Mouse (Mus musculus): ENCODE results near the gene Mapk9. TPM values are rescaled to one million over a fixed set of nuclear protein-coding genes. Genes with fewer than 3 reads are reported as not detected.
"Not testable (repeated sequence)": the region's sequence is repeated elsewhere in the genome, so short reads cannot be mapped to it uniquely, and the experiment has no call there.

Mapk9 gene
- polyA plus RNA-seq (2016; fragmentation: Nextera tagmentation; extraction: Ambion mirVana), result 26.0 and 28.4 TPM in 2 replicates

DNA sequence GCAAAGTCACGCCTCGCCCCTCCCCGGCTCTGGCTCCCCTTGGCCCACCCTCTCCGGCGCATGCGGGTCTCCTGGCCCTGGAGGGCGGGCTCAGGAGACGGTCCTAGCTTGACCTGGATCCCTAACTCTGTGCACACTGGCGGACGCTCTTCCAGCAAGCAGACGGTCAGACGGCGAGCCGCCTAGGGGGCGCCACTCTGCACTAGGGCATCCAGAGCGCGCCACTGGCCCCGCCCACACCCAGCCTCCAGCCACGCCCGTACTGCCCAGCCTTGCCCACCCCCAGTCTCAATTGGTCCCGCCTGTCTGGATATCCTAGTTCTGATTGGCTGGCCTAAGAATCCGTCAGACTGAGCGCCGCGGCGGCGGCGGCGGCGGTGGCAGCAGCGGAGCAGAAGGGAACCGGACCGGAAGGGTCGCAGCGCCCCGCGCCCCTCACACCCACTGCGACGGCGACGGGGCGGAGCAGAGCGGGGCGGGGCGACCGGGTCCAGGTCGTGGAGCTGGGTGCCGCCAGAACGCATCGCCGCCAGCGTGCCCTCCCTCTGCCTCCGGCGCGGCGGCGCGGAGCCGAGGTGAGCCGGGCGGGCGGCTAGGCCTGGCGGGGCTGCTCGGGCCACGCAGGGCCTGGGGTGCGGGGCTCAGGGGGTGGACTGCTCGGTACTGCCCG is at the start of gene Mapk9:
Mapk9 (plus strand) TSS at position 351 of the 670 bp plus-strand sequence.
- H3K4me1 ChIP-seq, result peaks cover 23% of the 10 kb centered on the region
- H3K27ac ChIP-seq (replicated peaks), result peak within 1 kb of the TSS; percentile 92
- peak; percentile 98 for DNase-seq (ENCODE audit: low spot score)
- no peaks in the 10 kb centered on the region for H3K27me3 ChIP-seq (replicated peaks; ENCODE audit: low read depth, poor library complexity, severe bottlenecking)
- WGBS, result under 1% methylated on average over 68 of the region's 68 CpGs
- H3K36me3 ChIP-seq (replicated peaks), result peaks cover 7% of the 10 kb centered on the region
- no peaks in the 10 kb centered on the region for H3K9me3 ChIP-seq
- H3K4me3 ChIP-seq, result peak within 1 kb of the TSS; percentile 94

- Histone ChIP-seq H3K4me3 (no peak overlapping the region), H3K9me3 (no peaks in the 10 kb centered on the region), H3K27me3 (replicated peaks; ENCODE audit: low read depth, poor library complexity, severe bottlenecking) (no peaks in the 10 kb centered on the region), H3K36me3 (replicated peaks) (peaks cover 29% of the 10 kb centered on the region), H3K27ac (replicated peaks) (no peak overlapping the region), H3K4me1 (peaks cover 33% of the 10 kb centered on the region)
- WGBS, result 90% methylated on average over 6 of the region's 6 CpGs
- no peak for DNase-seq (ENCODE audit: low spot score)
Measured at GRCm38 (mm10) chr11:49798931-49799330, 47.6 kb upstream of the Mapk9 start.

DNA sequence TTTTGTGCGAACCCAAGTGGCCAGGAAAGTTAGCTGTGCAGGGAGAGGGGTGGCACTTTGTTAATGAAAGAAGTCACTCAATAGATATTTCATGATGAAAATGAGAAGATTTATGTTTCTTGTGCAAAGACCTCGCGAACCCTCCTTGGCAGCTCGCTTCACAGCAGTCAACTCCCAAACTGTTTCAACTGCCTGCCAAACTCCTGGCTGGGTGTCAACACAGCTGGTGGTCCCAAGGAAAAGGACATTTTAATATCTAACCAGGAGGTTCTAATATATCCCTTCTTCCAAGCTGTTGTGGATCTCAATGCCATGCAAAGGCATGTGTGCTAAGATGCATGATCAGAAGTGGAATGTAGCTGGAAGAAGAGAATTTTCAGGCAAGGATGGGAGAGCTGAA is 45.0 kb upstream of the Mapk9 start:
- no peak for DNase-seq (ENCODE audit: low spot score)
- Histone ChIP-seq H3K4me3 (no peak overlapping the region), H3K27ac (replicated peaks) (no peak overlapping the region), H3K36me3 (replicated peaks) (peaks cover 50% of the 10 kb centered on the region), H3K4me1 (peaks cover 11% of the 10 kb centered on the region; the same call in 1 of the 2 replicates), H3K27me3 (replicated peaks; ENCODE audit: low read depth, poor library complexity, severe bottlenecking) (no peaks in the 10 kb centered on the region), H3K9me3 (no peaks in the 10 kb centered on the region)
- 93% methylated on average over 4 of the region's 4 CpGs for WGBS

DNA sequence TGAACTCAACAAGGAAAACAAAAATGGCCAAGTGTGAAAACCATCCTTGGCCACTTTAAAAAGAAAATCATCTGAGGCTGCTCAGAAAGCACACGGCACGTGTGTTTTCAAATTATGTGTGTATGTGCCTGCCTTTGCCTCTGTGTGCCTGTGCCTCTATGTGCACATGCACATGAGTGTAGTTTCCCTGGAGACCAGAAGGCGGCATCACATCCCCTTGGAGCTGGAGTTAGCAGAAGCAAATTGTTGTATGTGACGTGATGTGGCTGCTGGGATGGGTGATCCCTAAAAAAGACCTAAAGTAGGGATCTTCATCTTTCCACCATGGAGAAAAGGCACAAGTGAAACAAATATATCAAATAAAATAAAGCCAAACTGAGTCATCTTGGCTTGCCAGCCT is 42.8 kb upstream of the Mapk9 start:
- DNase-seq (ENCODE audit: low spot score), result no peak
- 94% methylated on average over 4 of the region's 4 CpGs for WGBS
- peaks cover 56% of the 10 kb centered on the region for H3K36me3 ChIP-seq (replicated peaks)

DNA sequence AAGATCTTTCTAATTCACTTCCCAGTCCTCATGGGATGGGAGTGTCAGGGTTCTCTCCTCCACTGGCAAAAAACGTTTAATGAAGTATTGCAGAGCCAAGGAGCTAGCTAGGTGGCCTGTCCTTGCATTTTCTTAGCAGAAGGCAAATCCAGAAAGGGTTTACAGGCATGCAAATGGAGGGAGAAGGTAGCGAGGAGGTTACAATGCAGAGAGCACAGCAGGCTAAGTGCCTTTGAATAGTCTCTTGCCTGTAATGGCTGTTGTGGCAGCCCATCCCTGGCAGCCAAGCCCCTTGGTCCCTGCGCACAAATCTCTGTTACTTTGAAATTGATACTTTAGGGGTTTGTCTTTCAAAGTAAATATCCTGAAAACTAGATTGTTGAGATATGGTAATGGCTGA is 40.3 kb upstream of the Mapk9 start:
- no peaks in the 10 kb centered on the region for H3K9me3 ChIP-seq
- 31% methylated on average over 3 of the region's 3 CpGs for WGBS
- H3K27ac ChIP-seq (replicated peaks), result no peak overlapping the region
- peaks cover 79% of the 10 kb centered on the region for H3K36me3 ChIP-seq (replicated peaks)
- H3K27me3 ChIP-seq (replicated peaks; ENCODE audit: low read depth, poor library complexity, severe bottlenecking), result no peaks in the 10 kb centered on the region
- no peaks in the 10 kb centered on the region for H3K4me1 ChIP-seq
- H3K4me3 ChIP-seq, result no peak overlapping the region
- DNase-seq (ENCODE audit: low spot score), result no peak

More for the DNA sequence above, 42.8 kb upstream of the Mapk9 start:
- peaks cover 6% of the 10 kb centered on the region; the same call in 1 of the 2 replicates for H3K4me1 ChIP-seq
- no peaks in the 10 kb centered on the region for H3K9me3 ChIP-seq
- no peak overlapping the region for H3K4me3 ChIP-seq
- no peak overlapping the region for H3K27ac ChIP-seq (replicated peaks)
- H3K27me3 ChIP-seq (replicated peaks; ENCODE audit: low read depth, poor library complexity, severe bottlenecking), result no peaks in the 10 kb centered on the region

GRCm38 (mm10) chr11:49808946-49809345 is 37.6 kb upstream of the Mapk9 start:
- Histone ChIP-seq H3K4me1 (no peaks in the 10 kb centered on the region), H3K36me3 (replicated peaks) (peaks cover 91% of the 10 kb centered on the region), H3K27ac (replicated peaks) (no peak overlapping the region), H3K27me3 (replicated peaks; ENCODE audit: low read depth, poor library complexity, severe bottlenecking) (no peaks in the 10 kb centered on the region), H3K9me3 (no peaks in the 10 kb centered on the region), H3K4me3 (no peak overlapping the region)
- no peak for DNase-seq (ENCODE audit: low spot score)
- 92% methylated on average over 9 of the region's 9 CpGs for WGBS

- WGBS, result 89% methylated on average over 7 of the region's 7 CpGs
- H3K36me3 ChIP-seq (replicated peaks), result peaks cover 91% of the 10 kb centered on the region
- not testable (repeated sequence) for H3K27ac ChIP-seq (replicated peaks); H3K9me3 ChIP-seq; H3K27me3 ChIP-seq (replicated peaks; ENCODE audit: low read depth, poor library complexity, severe bottlenecking); H3K4me3 ChIP-seq; H3K4me1 ChIP-seq; DNase-seq (ENCODE audit: low spot score)
Measured at GRCm38 (mm10) chr11:49810696-49811095, 35.9 kb upstream of the Mapk9 start.

- DNase-seq (ENCODE audit: low spot score), result no peak
- Histone ChIP-seq H3K4me1 (no peaks in the 10 kb centered on the region), H3K27me3 (replicated peaks; ENCODE audit: low read depth, poor library complexity, severe bottlenecking) (no peaks in the 10 kb centered on the region), H3K4me3 (no peak overlapping the region), H3K36me3 (replicated peaks) (peaks cover 91% of the 10 kb centered on the region), H3K27ac (replicated peaks) (no peak overlapping the region), H3K9me3 (no peaks in the 10 kb centered on the region)
- whole genome bisulfite sequencing, result 93% methylated on average over 8 of the region's 8 CpGs
Measured at GRCm38 (mm10) chr11:49811099-49811541, 35.4 kb upstream of the Mapk9 start.

- no peaks in the 10 kb centered on the region for H3K27me3 ChIP-seq (replicated peaks; ENCODE audit: low read depth, poor library complexity, severe bottlenecking)
- no peak for DNase-seq (ENCODE audit: low spot score)
- H3K27ac ChIP-seq (replicated peaks), result no peak overlapping the region
- no peaks in the 10 kb centered on the region for H3K4me1 ChIP-seq
- H3K4me3 ChIP-seq, result no peak overlapping the region
- WGBS, result 92% methylated on average over 8 of the region's 8 CpGs
- peaks cover 91% of the 10 kb centered on the region for H3K36me3 ChIP-seq (replicated peaks)
- H3K9me3 ChIP-seq, result no peaks in the 10 kb centered on the region
Measured at GRCm38 (mm10) chr11:49811879-49812278, 34.7 kb upstream of the Mapk9 start.

DNA sequence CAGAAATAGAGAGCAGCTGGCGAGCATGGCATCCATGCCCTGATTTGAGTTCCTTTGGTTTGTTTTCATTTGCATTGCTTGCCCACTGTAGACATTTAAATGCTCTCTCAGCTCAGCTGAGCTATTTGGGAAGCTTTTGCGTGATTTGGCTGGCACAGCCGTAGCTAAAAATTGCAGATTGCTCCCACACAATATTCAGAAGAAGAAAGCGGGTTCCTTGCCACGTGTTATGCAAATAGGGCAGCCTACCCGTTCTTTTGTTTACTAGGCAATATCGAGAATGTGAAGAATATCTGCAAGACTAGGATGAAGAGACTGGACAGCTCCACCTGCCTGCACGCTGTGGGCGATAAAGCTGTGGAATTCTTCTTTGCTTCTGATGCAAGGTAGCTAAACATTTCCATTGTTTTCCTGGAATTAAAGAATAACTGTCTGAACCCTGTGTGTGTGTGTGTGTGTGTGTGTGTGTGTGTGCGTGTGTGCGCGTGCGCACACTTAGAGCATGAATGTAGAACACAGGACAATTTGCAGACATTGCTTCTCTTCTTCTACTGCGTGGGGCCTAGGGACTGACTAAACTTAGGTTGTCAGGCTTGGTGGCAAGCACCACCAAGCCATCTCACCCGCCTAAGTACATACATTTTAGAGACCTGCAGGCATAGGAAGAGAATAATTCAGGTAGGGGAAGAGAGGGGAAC is 27.5 kb upstream of the Mapk9 start:
- 92% methylated on average over 15 of the region's 15 CpGs for WGBS
- H3K4me1 ChIP-seq, result no peaks in the 10 kb centered on the region
- H3K27ac ChIP-seq (replicated peaks), result no peak overlapping the region
- no peaks in the 10 kb centered on the region for H3K9me3 ChIP-seq
- peaks cover 88% of the 10 kb centered on the region for H3K36me3 ChIP-seq (replicated peaks)
- no peak overlapping the region for H3K4me3 ChIP-seq
- no peak for DNase-seq (ENCODE audit: low spot score)
- no peaks in the 10 kb centered on the region for H3K27me3 ChIP-seq (replicated peaks; ENCODE audit: low read depth, poor library complexity, severe bottlenecking)

GRCm38 (mm10) chr11:49819676-49820075 is 26.9 kb upstream of the Mapk9 start:
- no peaks in the 10 kb centered on the region for H3K27me3 ChIP-seq (replicated peaks; ENCODE audit: low read depth, poor library complexity, severe bottlenecking)
- H3K4me3 ChIP-seq, result no peak overlapping the region
- no peak overlapping the region for H3K27ac ChIP-seq (replicated peaks)
- H3K9me3 ChIP-seq, result no peaks in the 10 kb centered on the region
- 91% methylated on average over 7 of the region's 7 CpGs for WGBS
- H3K4me1 ChIP-seq, result no peaks in the 10 kb centered on the region
- peaks cover 88% of the 10 kb centered on the region for H3K36me3 ChIP-seq (replicated peaks)
- DNase-seq (ENCODE audit: low spot score), result no peak

GRCm38 (mm10) chr11:49820928-49821327 is 25.6 kb upstream of the Mapk9 start:
- WGBS, result 93% methylated on average over 2 of the region's 2 CpGs
- Histone ChIP-seq H3K36me3 (replicated peaks) (peaks cover 88% of the 10 kb centered on the region), H3K4me3 (no peak overlapping the region), H3K9me3 (no peaks in the 10 kb centered on the region), H3K4me1 (no peaks in the 10 kb centered on the region), H3K27me3 (replicated peaks; ENCODE audit: low read depth, poor library complexity, severe bottlenecking) (no peaks in the 10 kb centered on the region), H3K27ac (replicated peaks) (no peak overlapping the region)
- no peak for DNase-seq (ENCODE audit: low spot score)

DNA sequence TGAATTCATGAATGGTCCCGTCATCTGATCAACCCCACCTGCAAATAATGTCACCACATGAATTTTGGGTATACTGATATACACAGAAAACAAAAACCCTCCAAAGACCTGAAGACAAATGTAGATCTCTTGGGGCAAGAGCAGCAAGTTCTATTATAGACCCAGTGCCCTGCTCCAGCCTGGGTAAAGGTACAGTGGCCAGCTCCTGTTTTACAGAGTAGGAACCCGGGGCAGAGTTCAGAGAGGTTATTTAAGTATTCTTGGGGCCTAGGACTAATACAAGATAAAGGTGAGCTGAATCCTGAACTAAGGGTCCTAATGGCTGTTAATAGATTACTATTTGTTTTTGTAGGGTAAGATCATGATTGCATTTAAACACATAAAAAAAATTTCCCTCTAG is 25.0 kb upstream of the Mapk9 start:
- H3K4me3 ChIP-seq, result no peak overlapping the region
- H3K9me3 ChIP-seq, result no peaks in the 10 kb centered on the region
- WGBS, result 92% methylated on average over 2 of the region's 2 CpGs
- no peaks in the 10 kb centered on the region for H3K27me3 ChIP-seq (replicated peaks; ENCODE audit: low read depth, poor library complexity, severe bottlenecking)
- H3K4me1 ChIP-seq, result peaks cover under 1% of the 10 kb centered on the region
- no peak overlapping the region for H3K27ac ChIP-seq (replicated peaks)
- DNase-seq (ENCODE audit: low spot score), result no peak
- peaks cover 89% of the 10 kb centered on the region for H3K36me3 ChIP-seq (replicated peaks)

Data from embryonic facial prominence, embryonic 10.5 days (tissue).